Comparison of ENCODE assay signal across 14 mouse cellular contexts in the genomic region with DNA sequence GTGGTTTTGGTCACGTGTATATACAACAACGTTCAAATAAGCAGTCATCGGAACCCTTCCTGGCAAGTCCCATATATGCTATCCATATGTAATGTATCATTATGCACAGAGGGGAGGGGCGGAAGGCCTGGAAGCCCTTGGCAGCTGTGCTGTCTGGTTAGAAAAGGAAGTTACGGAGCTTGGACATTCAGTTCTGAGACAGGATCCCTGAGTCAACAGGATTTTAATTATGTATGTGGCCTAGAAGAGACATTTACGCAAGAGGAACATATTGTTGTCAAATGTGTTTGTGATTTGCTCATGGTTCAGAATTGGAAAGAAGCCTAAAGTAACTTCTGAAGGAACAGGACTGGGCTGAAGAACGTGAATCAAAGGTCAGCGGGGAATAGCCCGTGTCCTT. TPM values are rescaled to one million over a fixed set of nuclear protein-coding genes. Genes with fewer than 3 reads are reported as not detected.
DNase-seq lines count a peak whose midpoint lies in the region; ATAC-seq and TF ChIP-seq lines count a peak whose summit lies in the region.
"Had no signal": no experiment of that assay in that cellular context is flagged by ENCODE, and none has a peak within 500 bp of the region (broad histone marks: within the 10 kb centered on the region; RNA-seq: fewer than 3 reads in every experiment).

No protein-coding gene starts in this region.

- no peak for DNase-seq in gastrocnemius, adult 2 months
- DNase-seq in gastrocnemius, adult 8-10 months (ENCODE audit: low spot score in 2 of 2) = no peak
- peak; percentile 96 for DNase-seq in lung, postnatal 0 days (ENCODE audit: low spot score)
- no peak for DNase-seq in lung, adult 18-20 months
- no peak for DNase-seq in left cerebral cortex, postnatal 25 days (ENCODE audit: low spot score in 2 of 2)
- no peak for DNase-seq in cerebellum, adult 11 months
- DNase-seq: cerebellum, postnatal 36 days; retina, postnatal 1 day had no signal

- H3K9ac ChIP-seq in lung, postnatal 0 days (replicated peaks; ENCODE audit: low read depth) = no peak overlapping the region
- no peak overlapping the region for H3K9ac ChIP-seq in intestine, postnatal 0 days (ENCODE audit: low read depth, low read length)
- no peak overlapping the region for H3K9ac ChIP-seq in stomach, embryonic 16.5 days (ENCODE audit: low read length)
- H3K9ac ChIP-seq: forebrain, embryonic 12.5 days; midbrain, embryonic 12.5 days had no signal

- H3K27ac ChIP-seq in gastrocnemius, adult 2 months = 0 out of 2 replicates have a peak overlapping the region, but pooled peaks have one; percentile 8
- peak overlapping the region; percentile 74 for H3K27ac ChIP-seq in lung, postnatal 0 days (ENCODE audit: low read length)
- no peak overlapping the region for H3K27ac ChIP-seq in intestine, postnatal 0 days (ENCODE audit: low read depth, low read length)
- H3K27ac ChIP-seq in stomach, embryonic 16.5 days (ENCODE audit: low read length) = peak overlapping the region; percentile 62
- H3K27ac ChIP-seq: forebrain, embryonic 12.5 days; hindbrain, embryonic 10.5 days; midbrain, embryonic 12.5 days had no signal

- no peak for TF ChIP-seq CTCF in gastrocnemius, adult 2 months (IDR thresholded peaks at IDR 0.05)
- no peak for TF ChIP-seq CTCF in lung, postnatal 0 days (IDR thresholded peaks at IDR 0.05)
- no peak for TF ChIP-seq CTCF in intestine, postnatal 0 days (IDR thresholded peaks at IDR 0.05; ENCODE audit: low read depth)

- H3K27me3 ChIP-seq in lung, postnatal 0 days (replicated peaks; ENCODE audit: insufficient read depth, low read length) = no peaks in the 10 kb centered on the region
- H3K27me3 ChIP-seq in intestine, postnatal 0 days (replicated peaks; ENCODE audit: control insufficient read depth, insufficient read depth, low read length) = no peaks in the 10 kb centered on the region
- H3K27me3 ChIP-seq in stomach, embryonic 16.5 days (ENCODE audit: control insufficient read depth, insufficient read depth, low read length) = no peaks in the 10 kb centered on the region
- H3K27me3 ChIP-seq: forebrain, embryonic 12.5 days; midbrain, embryonic 12.5 days; Patski had no signal

- intact Hi-C loops in gastrocnemius, adult 2 months (cut with DNase I) = no loop called here
- intact Hi-C loops in left cerebral cortex, postnatal 25 days (cut with DNase I) = no loop called here

- TF ChIP-seq EP300 in lung, postnatal 0 days (IDR thresholded peaks at IDR 0.05) = peak; percentile 99

- H3K4me2 ChIP-seq in lung, postnatal 0 days (replicated peaks; ENCODE audit: low read depth, low read length) = no peak overlapping the region
- no peak overlapping the region for H3K4me2 ChIP-seq in intestine, postnatal 0 days (replicated peaks; ENCODE audit: low read depth)
- peak overlapping the region; percentile 24; the same call in 1 of the 2 replicates for H3K4me2 ChIP-seq in stomach, embryonic 16.5 days (ENCODE audit: low read depth, low read length)
- H3K4me2 ChIP-seq: forebrain, embryonic 12.5 days; midbrain, embryonic 12.5 days had no signal

- no peaks in the 10 kb centered on the region for H3K9me3 ChIP-seq in lung, postnatal 0 days (ENCODE audit: low read length)
- no peaks in the 10 kb centered on the region for H3K9me3 ChIP-seq in intestine, postnatal 0 days (ENCODE audit: control insufficient read depth)
- H3K9me3 ChIP-seq in stomach, embryonic 16.5 days (replicated peaks; ENCODE audit: control insufficient read depth, low read length) = no peaks in the 10 kb centered on the region
- H3K9me3 ChIP-seq: forebrain, embryonic 12.5 days; hindbrain, embryonic 10.5 days; midbrain, embryonic 12.5 days had no signal

- H3K4me3 ChIP-seq in gastrocnemius, adult 2 months = no peak overlapping the region
- no peak overlapping the region for H3K4me3 ChIP-seq in lung, postnatal 0 days (ENCODE audit: low read depth, low read length)
- no peak overlapping the region for H3K4me3 ChIP-seq in intestine, postnatal 0 days (ENCODE audit: low read depth, low read length)
- no peak overlapping the region for H3K4me3 ChIP-seq in stomach, embryonic 16.5 days (replicated peaks; ENCODE audit: low read length)
- H3K4me3 ChIP-seq: forebrain, embryonic 12.5 days; hindbrain, embryonic 10.5 days; midbrain, embryonic 12.5 days had no signal

- WGBS in lung, postnatal 0 days = 37% methylated on average over 9 of the region's 9 CpGs
- 65% methylated on average over 9 of the region's 9 CpGs for WGBS in intestine, postnatal 0 days
- WGBS in stomach, embryonic 16.5 days = 54% methylated on average over 9 of the region's 9 CpGs

- H3K4me1 ChIP-seq in lung, postnatal 0 days (ENCODE audit: insufficient read depth, low read depth, low read length) = no peaks in the 10 kb centered on the region
- H3K4me1 ChIP-seq in intestine, postnatal 0 days (replicated peaks; ENCODE audit: control insufficient read depth, insufficient read depth, low read length) = no peaks in the 10 kb centered on the region
- H3K4me1 ChIP-seq in stomach, embryonic 16.5 days (ENCODE audit: control insufficient read depth, insufficient read depth, low read length) = peaks cover 12% of the 10 kb centered on the region; the same call in 1 of the 2 replicates
- H3K4me1 ChIP-seq: forebrain, embryonic 12.5 days; midbrain, embryonic 12.5 days had no signal

- peak; percentile 94 for ATAC-seq in lung, postnatal 0 days
- 0 out of 2 replicates have a peak, but pooled peaks have one; percentile 38 for ATAC-seq in intestine, postnatal 0 days
- peak; percentile 81 for ATAC-seq in stomach, embryonic 16.5 days (ENCODE audit: insufficient read depth, low FRiP score)
- ATAC-seq: Patski had no signal

- H3K36me3 ChIP-seq in lung, postnatal 0 days (ENCODE audit: insufficient read depth, low read length) = no peaks in the 10 kb centered on the region
- no peaks in the 10 kb centered on the region for H3K36me3 ChIP-seq in intestine, postnatal 0 days (ENCODE audit: control insufficient read depth, insufficient read depth)
- H3K36me3 ChIP-seq in stomach, embryonic 16.5 days (ENCODE audit: control insufficient read depth, insufficient read depth, low read length) = no peaks in the 10 kb centered on the region
- H3K36me3 ChIP-seq: forebrain, embryonic 12.5 days; hindbrain, embryonic 10.5 days; midbrain, embryonic 12.5 days had no signal

RNA-seq across cellular contexts. Expression of a gene that starts 42.3 kb away (rescaled TPM):
- total RNA-seq in gastrocnemius, adult 2 months (2021) = 10 to 100 TPM; 20.8 to 52.2 TPM
- 10 to 100 TPM; 23.0 to 53.4 (median 30.3) TPM for total RNA-seq in gastrocnemius, adult 8-10 months (2022)
- polyA plus RNA-seq in lung, postnatal 0 days (2015; fragmentation: Nextera tagmentation; extraction: Ambion mirVana) = 124 and 131 TPM in 2 replicates
- 33.1 and 37.0 TPM in 2 replicates for polyA plus RNA-seq in intestine, postnatal 0 days (2015; fragmentation: Nextera tagmentation; extraction: Ambion mirVana)
- 50.4 and 52.6 TPM in 2 replicates for polyA plus RNA-seq in stomach, embryonic 16.5 days (2015; fragmentation: Nextera tagmentation; extraction: Ambion mirVana)
- total RNA-seq in left cerebral cortex, postnatal 25 days (2021) = 10 to 100 TPM in 1 of 2 experiments, 1 to 10 TPM in 1; 5.0 to 10.5 TPM

Comparison
In these comparisons a context has a peak if more than half of its experiments do, and no peak if none do; other contexts are left out.
1. ATAC-seq: peak in every context shown above with its lines; median percentile 94 in lung, postnatal 0 days; 81 in stomach, embryonic 16.5 days; 38 in intestine, postnatal 0 days.